Mouse (Mus musculus): ENCODE measurements around the gene Fam193a. TPM values are rescaled to one million over a fixed set of nuclear protein-coding genes. Genes with fewer than 3 reads are reported as not detected.

The Fam193a gene
- polyA plus RNA-seq, 1 experiment from 2014 or later = 7.5 TPM

- no peak overlapping the region for H3K4me2 ChIP-seq
- ATAC-seq (ENCODE audit: extremely low read depth, insufficient number of reproducible peaks, low FRiP score, low TSS enrichment) = no peak
- no peaks in the 10 kb centered on the region for H3K27me3 ChIP-seq (replicated peaks)
- no peaks in the 10 kb centered on the region for H3K9me3 ChIP-seq
- H3K27ac ChIP-seq (replicated peaks) = no peak overlapping the region
- H3K4me3 ChIP-seq = no peak overlapping the region
- 87% methylated on average over 3 of the region's 3 CpGs for WGBS
- peaks cover 25% of the 10 kb centered on the region for H3K4me1 ChIP-seq
- H3K9ac ChIP-seq = no peak overlapping the region
- H3K36me3 ChIP-seq = peaks cover 44% of the 10 kb centered on the region
Observed at GRCm38 (mm10) chr5:34417251-34418008, 47.7 kb downstream of the Fam193a start.

- Histone ChIP-seq H3K4me3 (no peak overlapping the region), H3K4me2 (no peak overlapping the region), H3K27ac (replicated peaks) (no peak overlapping the region), H3K4me1 (peaks cover 21% of the 10 kb centered on the region), H3K9ac (no peak overlapping the region), H3K36me3 (peaks cover 41% of the 10 kb centered on the region), H3K27me3 (replicated peaks) (no peaks in the 10 kb centered on the region), H3K9me3 (no peaks in the 10 kb centered on the region)
- WGBS = 64% methylated on average over 1 of the region's 1 CpGs
- ATAC-seq (ENCODE audit: extremely low read depth, insufficient number of reproducible peaks, low FRiP score, low TSS enrichment) = no peak
Observed at GRCm38 (mm10) chr5:34419188-34419587, 49.5 kb downstream of the Fam193a start.

DNA sequence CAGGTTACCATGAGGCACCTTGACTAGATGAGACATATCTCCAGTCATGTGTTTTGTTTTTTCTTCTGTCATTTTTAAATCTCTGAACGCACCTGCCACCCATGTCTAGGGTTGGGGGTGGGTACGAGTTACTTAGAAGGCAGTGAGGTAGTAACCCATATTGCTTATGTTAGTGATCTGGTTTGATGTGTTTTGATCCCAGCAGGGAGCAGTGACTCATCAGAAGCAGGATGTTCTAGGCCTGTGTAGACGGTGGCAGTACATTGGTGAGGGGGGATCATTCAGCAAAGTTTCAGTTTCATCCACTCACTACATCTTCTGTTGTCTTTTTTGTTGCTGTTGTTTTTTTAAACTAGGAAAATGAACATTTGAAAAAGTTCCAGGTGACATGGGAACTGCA, 61.0 kb downstream of the Fam193a start:
- no peak overlapping the region for H3K4me3 ChIP-seq
- H3K9me3 ChIP-seq = no peaks in the 10 kb centered on the region
- peaks cover 93% of the 10 kb centered on the region for H3K36me3 ChIP-seq
- no peaks in the 10 kb centered on the region for H3K4me1 ChIP-seq
- H3K27me3 ChIP-seq (replicated peaks) = no peaks in the 10 kb centered on the region
- WGBS = 84% methylated on average over 3 of the region's 3 CpGs
- no peak overlapping the region for H3K4me2 ChIP-seq
- H3K27ac ChIP-seq (replicated peaks) = no peak overlapping the region
- ATAC-seq (ENCODE audit: extremely low read depth, insufficient number of reproducible peaks, low FRiP score, low TSS enrichment) = no peak
- no peak overlapping the region for H3K9ac ChIP-seq

DNA sequence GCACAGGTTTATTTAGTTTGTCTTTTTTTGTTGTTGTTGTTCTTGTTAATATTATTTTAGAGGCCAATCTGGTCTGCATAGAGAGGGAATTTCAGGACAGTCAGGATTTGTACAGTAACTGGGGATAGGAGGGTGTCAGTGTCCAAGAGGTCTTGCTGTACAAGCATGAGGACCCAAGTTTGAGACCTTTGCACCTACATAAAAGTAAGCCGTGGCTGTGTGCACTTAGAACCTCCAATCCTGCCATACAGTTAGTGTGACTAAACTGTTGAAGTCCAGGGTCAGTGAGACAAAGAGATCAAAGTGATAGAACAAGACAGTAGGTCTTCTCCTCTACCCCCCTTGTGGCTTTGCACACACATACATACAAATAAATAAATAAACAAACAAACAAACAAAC, 64.1 kb downstream of the Fam193a start:
- Histone ChIP-seq H3K27me3 (replicated peaks) (no peaks in the 10 kb centered on the region), H3K27ac (replicated peaks) (no peak overlapping the region), H3K4me2 (no peak overlapping the region), H3K4me3 (no peak overlapping the region), H3K9me3 (no peaks in the 10 kb centered on the region), H3K4me1 (peaks cover 12% of the 10 kb centered on the region), H3K36me3 (peaks cover 95% of the 10 kb centered on the region), H3K9ac (no peak overlapping the region)
- WGBS = 89% methylated on average over 1 of the region's 1 CpGs
- no peak for ATAC-seq (ENCODE audit: extremely low read depth, insufficient number of reproducible peaks, low FRiP score, low TSS enrichment)

DNA sequence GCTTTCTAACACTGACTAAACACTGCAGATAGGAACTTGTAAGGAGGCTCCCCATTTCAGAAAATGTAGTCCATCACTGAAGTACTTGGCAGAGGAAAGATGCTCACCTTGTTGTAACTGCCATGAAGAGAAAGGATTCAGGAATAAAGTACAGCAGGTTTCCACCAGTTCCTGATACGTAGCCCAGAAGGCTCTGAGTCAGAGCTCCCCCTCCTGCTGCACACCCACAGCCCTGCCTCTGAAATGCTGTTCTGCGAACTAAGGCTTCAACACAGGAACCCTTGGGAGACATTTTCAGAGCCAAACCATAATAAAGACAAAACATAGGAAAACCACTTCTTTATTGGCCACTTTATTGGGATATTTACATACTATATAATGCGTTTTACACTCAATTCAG, 64.5 kb downstream of the Fam193a start:
- H3K9ac ChIP-seq = no peak overlapping the region
- ATAC-seq (ENCODE audit: extremely low read depth, insufficient number of reproducible peaks, low FRiP score, low TSS enrichment) = no peak
- no peaks in the 10 kb centered on the region for H3K9me3 ChIP-seq
- H3K36me3 ChIP-seq = peaks cover 95% of the 10 kb centered on the region
- peaks cover 12% of the 10 kb centered on the region for H3K4me1 ChIP-seq
- WGBS = 93% methylated on average over 3 of the region's 3 CpGs
- H3K4me2 ChIP-seq = no peak overlapping the region
- no peak overlapping the region for H3K27ac ChIP-seq (replicated peaks)
- no peak overlapping the region for H3K4me3 ChIP-seq
- H3K27me3 ChIP-seq (replicated peaks) = no peaks in the 10 kb centered on the region

- Histone ChIP-seq H3K4me2 (no peak overlapping the region), H3K4me1 (peaks cover 12% of the 10 kb centered on the region), H3K9ac (no peak overlapping the region), H3K4me3 (no peak overlapping the region), H3K9me3 (no peaks in the 10 kb centered on the region), H3K36me3 (peaks cover 96% of the 10 kb centered on the region), H3K27ac (replicated peaks) (no peak overlapping the region), H3K27me3 (replicated peaks) (no peaks in the 10 kb centered on the region)
- WGBS = 76% methylated on average over 4 of the region's 4 CpGs
- no peak for ATAC-seq (ENCODE audit: extremely low read depth, insufficient number of reproducible peaks, low FRiP score, low TSS enrichment)
Observed at GRCm38 (mm10) chr5:34438052-34438451, 68.3 kb downstream of the Fam193a start.

DNA sequence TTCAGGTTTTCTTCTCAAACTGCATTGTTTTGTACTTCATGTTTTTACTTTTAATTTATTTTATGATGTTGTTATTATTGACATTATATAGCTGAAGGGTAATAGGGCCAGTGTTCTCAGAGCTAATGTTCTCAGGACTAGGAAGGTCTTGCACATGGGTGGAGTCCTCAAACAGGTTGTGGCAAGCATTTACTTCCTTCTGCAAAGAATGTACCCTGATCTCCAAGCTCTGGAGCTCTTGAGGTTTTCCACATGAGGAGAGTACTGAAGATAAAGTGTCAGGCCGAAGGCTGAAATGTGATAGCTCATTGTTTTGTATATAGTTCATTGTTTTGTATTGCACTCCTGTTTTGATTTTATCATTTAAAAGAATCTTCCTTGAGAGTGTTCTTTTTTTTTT, 68.9 kb downstream of the Fam193a start:
- H3K4me3 ChIP-seq = no peak overlapping the region
- H3K36me3 ChIP-seq = peaks cover 96% of the 10 kb centered on the region
- H3K4me2 ChIP-seq = no peak overlapping the region
- H3K4me1 ChIP-seq = peaks cover 12% of the 10 kb centered on the region
- H3K9me3 ChIP-seq = no peaks in the 10 kb centered on the region
- ATAC-seq (ENCODE audit: extremely low read depth, insufficient number of reproducible peaks, low FRiP score, low TSS enrichment) = no peak
- H3K27ac ChIP-seq (replicated peaks) = no peak overlapping the region
- H3K9ac ChIP-seq = no peak overlapping the region
- no peaks in the 10 kb centered on the region for H3K27me3 ChIP-seq (replicated peaks)
- WGBS = 67% methylated on average over 1 of the region's 1 CpGs

GRCm38 (mm10) chr5:34439768-34440167, 70.0 kb downstream of the Fam193a start:
- 87% methylated on average over 2 of the region's 2 CpGs for WGBS
- no peak overlapping the region for H3K9ac ChIP-seq
- H3K4me1 ChIP-seq = peaks cover 12% of the 10 kb centered on the region
- ATAC-seq (ENCODE audit: extremely low read depth, insufficient number of reproducible peaks, low FRiP score, low TSS enrichment) = no peak
- no peak overlapping the region for H3K4me2 ChIP-seq
- peaks cover 97% of the 10 kb centered on the region for H3K36me3 ChIP-seq
- no peak overlapping the region for H3K4me3 ChIP-seq
- no peak overlapping the region for H3K27ac ChIP-seq (replicated peaks)
- H3K9me3 ChIP-seq = no peaks in the 10 kb centered on the region
- H3K27me3 ChIP-seq (replicated peaks) = no peaks in the 10 kb centered on the region

GRCm38 (mm10) chr5:34441797-34442196, 72.1 kb downstream of the Fam193a start:
- no peak for ATAC-seq (ENCODE audit: extremely low read depth, insufficient number of reproducible peaks, low FRiP score, low TSS enrichment)
- WGBS = 88% methylated on average over 2 of the region's 2 CpGs
- Histone ChIP-seq H3K4me1 (peaks cover 28% of the 10 kb centered on the region), H3K4me3 (no peak overlapping the region), H3K36me3 (peaks cover 99% of the 10 kb centered on the region), H3K9me3 (no peaks in the 10 kb centered on the region), H3K27me3 (replicated peaks) (no peaks in the 10 kb centered on the region), H3K4me2 (no peak overlapping the region), H3K27ac (replicated peaks) (no peak overlapping the region), H3K9ac (no peak overlapping the region)

DNA sequence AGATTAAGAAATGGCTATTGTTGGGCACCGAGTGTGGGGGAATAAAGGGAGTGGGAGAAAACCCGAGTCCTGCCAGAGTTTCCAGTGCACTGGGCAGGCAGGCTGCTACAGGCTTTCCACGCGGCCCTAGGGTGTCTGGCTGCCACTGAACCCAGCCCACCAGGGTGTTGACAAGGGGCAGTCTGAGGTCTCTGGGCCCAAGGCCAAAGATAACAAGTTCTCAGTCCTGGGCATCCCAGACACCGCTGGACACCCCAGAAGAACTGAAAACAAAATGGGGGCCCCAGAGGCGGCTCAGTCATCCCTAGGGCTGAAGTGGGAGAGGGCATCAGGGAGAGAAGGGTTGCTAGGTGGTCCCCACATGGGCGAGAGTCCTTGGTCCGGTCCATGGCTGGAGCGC, 76.5 kb downstream of the Fam193a start:
- peaks cover 16% of the 10 kb centered on the region for H3K4me1 ChIP-seq
- H3K9me3 ChIP-seq = no peaks in the 10 kb centered on the region
- H3K27me3 ChIP-seq (replicated peaks) = no peaks in the 10 kb centered on the region
- H3K27ac ChIP-seq (replicated peaks) = 0 out of 2 replicates have a peak overlapping the region, but pooled peaks have one; percentile 42
- H3K4me3 ChIP-seq = no peak overlapping the region
- no peak overlapping the region for H3K9ac ChIP-seq
- no peak overlapping the region for H3K4me2 ChIP-seq
- WGBS = 45% methylated on average over 9 of the region's 9 CpGs
- peaks cover 83% of the 10 kb centered on the region for H3K36me3 ChIP-seq
- ATAC-seq (ENCODE audit: extremely low read depth, insufficient number of reproducible peaks, low FRiP score, low TSS enrichment) = no peak; the same call in 1 of the 2 replicates

- no peak for ATAC-seq (ENCODE audit: extremely low read depth, insufficient number of reproducible peaks, low FRiP score, low TSS enrichment)
- H3K27me3 ChIP-seq (replicated peaks) = no peaks in the 10 kb centered on the region
- no peaks in the 10 kb centered on the region for H3K9me3 ChIP-seq
- H3K4me1 ChIP-seq = no peaks in the 10 kb centered on the region
- H3K36me3 ChIP-seq = peaks cover 95% of the 10 kb centered on the region
- H3K9ac ChIP-seq = no peak overlapping the region
- 85% methylated on average over 1 of the region's 1 CpGs for WGBS
- H3K4me2 ChIP-seq = no peak overlapping the region
- no peak overlapping the region for H3K4me3 ChIP-seq
- H3K27ac ChIP-seq (replicated peaks) = no peak overlapping the region
Observed at GRCm38 (mm10) chr5:34458994-34459393, 89.3 kb downstream of the Fam193a start.

DNA sequence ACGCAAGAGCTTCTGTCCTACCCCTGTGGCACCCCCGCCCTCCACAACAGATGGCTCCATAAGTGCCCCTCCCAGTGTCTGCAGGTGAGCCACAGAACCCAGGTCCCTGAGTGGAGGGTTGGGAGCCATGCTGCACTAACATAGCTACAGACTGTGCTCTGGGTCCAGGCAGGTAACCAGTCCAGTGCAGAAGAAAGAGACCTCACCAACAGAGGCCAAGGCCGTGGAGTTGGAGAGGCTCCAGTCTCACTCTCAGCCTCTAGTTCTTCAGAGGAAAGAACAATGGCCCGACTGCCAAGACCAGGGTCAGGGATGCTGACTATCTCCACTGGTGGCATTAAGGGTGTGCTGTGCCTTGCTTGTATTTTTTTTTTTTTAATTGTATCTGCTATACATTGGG, 91.6 kb downstream of the Fam193a start:
- Histone ChIP-seq H3K36me3 (peaks cover 96% of the 10 kb centered on the region), H3K4me3 (no peak overlapping the region), H3K9ac (no peak overlapping the region), H3K4me1 (no peaks in the 10 kb centered on the region), H3K4me2 (no peak overlapping the region), H3K27me3 (replicated peaks) (no peaks in the 10 kb centered on the region), H3K27ac (replicated peaks) (no peak overlapping the region), H3K9me3 (no peaks in the 10 kb centered on the region)
- no peak for ATAC-seq (ENCODE audit: extremely low read depth, insufficient number of reproducible peaks, low FRiP score, low TSS enrichment)
- 94% methylated on average over 4 of the region's 4 CpGs for WGBS

Data from heart, embryonic 13.5 days (tissue).